Mouse (Mus musculus): ENCODE measurements around the gene Nsf. TPM values are rescaled to one million over a fixed set of nuclear protein-coding genes. Genes with fewer than 3 reads are reported as not detected.

The Nsf gene
- total RNA-seq, 2 experiments from 2014 or later: 36.0 to 37.8 TPM

GRCm38 (mm10) chr11:103948952-103949351 is 4.9 kb downstream of the Nsf start:
- DNase-seq: no peak
- intact Hi-C loops (cut with DNase I): no loop called here

GRCm38 (mm10) chr11:103942740-103943139 is 11.1 kb downstream of the Nsf start:
- DNase-seq: no peak
- intact Hi-C loops (cut with DNase I): no loop called here

- no peak for DNase-seq
- intact Hi-C loops (cut with DNase I): no loop called here
These were observed 12.5 kb downstream of the Nsf start for GRCm38 (mm10) chr11:103941351-103941750.

- intact Hi-C loops (cut with DNase I): no loop called here
- DNase-seq: no peak
These were observed 13.0 kb downstream of the Nsf start for GRCm38 (mm10) chr11:103940887-103941286.

GRCm38 (mm10) chr11:103937976-103938728 is 15.7 kb downstream of the Nsf start:
- intact Hi-C loops (cut with DNase I): no loop called here

GRCm38 (mm10) chr11:103937451-103937850 is 16.4 kb downstream of the Nsf start:
- no peak for DNase-seq
- intact Hi-C loops (cut with DNase I): no loop called here

More at GRCm38 (mm10) chr11:103937976-103938728, 15.7 kb downstream of the Nsf start:
- no peak for DNase-seq

- no peak for DNase-seq
- intact Hi-C loops (cut with DNase I): no loop called here
These were observed 18.1 kb downstream of the Nsf start for GRCm38 (mm10) chr11:103935717-103936116.

- intact Hi-C loops (cut with DNase I): no loop called here
These were observed 20.0 kb downstream of the Nsf start for GRCm38 (mm10) chr11:103933886-103934285.

GRCm38 (mm10) chr11:103923957-103924356 is 29.9 kb downstream of the Nsf start:
- intact Hi-C loops (cut with DNase I): no loop called here
- DNase-seq: no peak

More at GRCm38 (mm10) chr11:103933886-103934285, 20.0 kb downstream of the Nsf start:
- no peak for DNase-seq

- intact Hi-C loops (cut with DNase I): no loop called here
These were observed 30.6 kb downstream of the Nsf start for GRCm38 (mm10) chr11:103923272-103923671.

GRCm38 (mm10) chr11:103922812-103923211 is 31.0 kb downstream of the Nsf start:
- no peak for DNase-seq
- intact Hi-C loops (cut with DNase I): no loop called here

More at GRCm38 (mm10) chr11:103923272-103923671, 30.6 kb downstream of the Nsf start:
- DNase-seq: no peak

- intact Hi-C loops (cut with DNase I): no loop called here
- peak; percentile 59 to 74 for DNase-seq
These were observed 33.2 kb downstream of the Nsf start for GRCm38 (mm10) chr11:103920665-103921064.

- intact Hi-C loops (cut with DNase I): no loop called here
- no peak for DNase-seq
These were observed 37.0 kb downstream of the Nsf start for GRCm38 (mm10) chr11:103916807-103917206.

- intact Hi-C loops (cut with DNase I): no loop called here
- no peak for DNase-seq
These were observed 38.2 kb downstream of the Nsf start for GRCm38 (mm10) chr11:103915686-103916085.

GRCm38 (mm10) chr11:103910993-103911585 is 42.8 kb downstream of the Nsf start:
- intact Hi-C loops (cut with DNase I): loop anchor here (1.0 to 2.0 kb wide), 2 partner anchors 148 to 272 kb away; partner anchors contain the start of gene Lyzl6
- DNase-seq: peak in 1 of 2 experiments; percentile 5

- intact Hi-C loops (cut with DNase I): loop anchor here (2.0 kb wide), 1 partner anchor 272 kb away; the partner anchor contains the start of gene Lyzl6
- DNase-seq: no peak
These were observed 43.3 kb downstream of the Nsf start for GRCm38 (mm10) chr11:103910531-103910930.

- DNase-seq: no peak
- intact Hi-C loops (cut with DNase I): loop anchor here (2.0 kb wide), 1 partner anchor 271 kb away; the partner anchor contains the start of gene Lyzl6
These were observed 44.0 kb downstream of the Nsf start for GRCm38 (mm10) chr11:103909809-103910208.

GRCm38 (mm10) chr11:103909396-103909795 is 44.5 kb downstream of the Nsf start:
- intact Hi-C loops (cut with DNase I): no loop called here
- DNase-seq: no peak

GRCm38 (mm10) chr11:103906051-103906719 is 47.7 kb downstream of the Nsf start:
- intact Hi-C loops (cut with DNase I): no loop called here
- no peak for DNase-seq

- intact Hi-C loops (cut with DNase I): no loop called here
- DNase-seq: no peak
These were observed 48.4 kb downstream of the Nsf start for GRCm38 (mm10) chr11:103905506-103905905.

GRCm38 (mm10) chr11:103901581-103901966 is 52.3 kb downstream of the Nsf start:
- DNase-seq: no peak
- intact Hi-C loops (cut with DNase I): no loop called here

Data from heart, postnatal 14 days (tissue).